Mouse (Mus musculus): ENCODE data around the gene Notch1.

DNA sequence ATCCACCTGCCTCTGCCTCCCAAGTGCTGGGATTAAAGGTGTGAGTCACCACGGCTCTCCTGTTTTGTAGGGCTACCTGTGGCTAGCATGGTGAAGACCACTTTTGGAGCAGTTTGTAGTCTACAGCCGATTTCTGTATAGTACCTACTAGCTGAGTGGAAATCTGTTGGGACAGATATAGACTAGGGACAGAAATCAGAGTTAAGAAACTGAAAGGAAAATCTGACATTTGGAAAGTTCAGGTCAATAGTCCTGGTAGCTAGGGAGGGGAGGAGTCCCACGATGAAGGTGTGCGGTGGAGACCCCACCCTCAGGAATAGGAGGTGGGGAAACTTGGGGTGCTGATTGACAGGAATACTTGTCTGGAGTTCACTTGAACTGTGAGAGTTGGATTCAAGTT, 5.9 kb upstream of the Notch1 start:
- TF ChIP-seq CTCF (IDR thresholded peaks at IDR 0.05; ENCODE audit: low read depth, low read length) (no peak), POLR2A (IDR thresholded peaks at IDR 0.05; ENCODE audit: borderline replicate concordance, low read depth, low read length) (no peak)
